9 mouse cellular contexts compared by ENCODE assay signal in genomic region chr8:120548313-120548761, GRCm38 (mm10). TPM values are rescaled to one million over a fixed set of nuclear protein-coding genes. Genes with fewer than 3 reads are reported as not detected.
DNase-seq lines count a peak whose midpoint lies in the region; ATAC-seq and TF ChIP-seq lines count a peak whose summit lies in the region.
"Had no signal": no experiment of that assay in that cellular context is flagged by ENCODE, and none has a peak within 500 bp of the region (broad histone marks: within the 10 kb centered on the region; RNA-seq: fewer than 3 reads in every experiment).

No protein-coding gene starts in this region.

- H3K27me3 ChIP-seq in stomach, postnatal 0 days (ENCODE audit: control insufficient read depth, insufficient read depth, low read length), result no peaks in the 10 kb centered on the region
- H3K27me3 ChIP-seq: limb, embryonic 15.5 days had no signal

- no peak overlapping the region for H3K4me2 ChIP-seq in stomach, postnatal 0 days (replicated peaks; ENCODE audit: low read depth)
- H3K4me2 ChIP-seq: limb, embryonic 15.5 days had no signal

- no peak overlapping the region for H3K9ac ChIP-seq in stomach, postnatal 0 days (ENCODE audit: low read length)
- H3K9ac ChIP-seq: limb, embryonic 15.5 days had no signal

- intact Hi-C loops in left cerebral cortex, postnatal 25 days (cut with DNase I), result loop anchor here (1.0 kb wide), 1 partner anchor 8 kb away; no protein-coding TSS in a partner anchor

- DNase-seq in cerebellum, adult 11 months, result no peak
- DNase-seq in retina, postnatal 1 day, result peak; percentile 63
- no peak for DNase-seq in retina, embryonic 14.5 days (ENCODE audit: low spot score)
- peak; percentile 64 to 77 for DNase-seq in left cerebral cortex, postnatal 25 days (ENCODE audit: low spot score in 2 of 2)
- DNase-seq in stomach, postnatal 0 days (ENCODE audit: low spot score), result no peak
- DNase-seq in spleen, postnatal 14 days (ENCODE audit: low spot score in 2 of 2), result no peak
- no peak for DNase-seq in natural killer cell, adult 2 months (ENCODE audit: low spot score in 2 of 2)

- no peaks in the 10 kb centered on the region for H3K9me3 ChIP-seq in stomach, postnatal 0 days (ENCODE audit: control insufficient read depth, low read length)
- H3K9me3 ChIP-seq: limb, embryonic 15.5 days had no signal

- no peak overlapping the region for H3K4me3 ChIP-seq in stomach, postnatal 0 days (ENCODE audit: low read depth, low read length)
- H3K4me3 ChIP-seq: limb, embryonic 15.5 days had no signal

- ATAC-seq in cerebellum, adult (ENCODE audit: insufficient number of reproducible peaks, low FRiP score, low TSS enrichment), result peak; percentile 28; the same call in 1 of the 2 replicates
- ATAC-seq in stomach, postnatal 0 days (ENCODE audit: low FRiP score, low TSS enrichment), result no peak

- no peaks in the 10 kb centered on the region for H3K36me3 ChIP-seq in stomach, postnatal 0 days (ENCODE audit: control insufficient read depth, insufficient read depth, low read length)
- H3K36me3 ChIP-seq: limb, embryonic 15.5 days had no signal

- WGBS in stomach, postnatal 0 days, result 65% methylated on average over 15 of the region's 16 CpGs

- H3K4me1 ChIP-seq in stomach, postnatal 0 days (replicated peaks; ENCODE audit: control insufficient read depth, insufficient read depth), result 0 out of 2 replicates have a peak, but pooled peaks cover 5% of the 10 kb centered on the region

- H3K27ac ChIP-seq in stomach, postnatal 0 days (replicated peaks), result 0 out of 2 replicates have a peak overlapping the region, but pooled peaks have one; percentile 13
- H3K27ac ChIP-seq: limb, embryonic 15.5 days had no signal

- TF ChIP-seq EP300 in stomach, postnatal 0 days (optimal IDR thresholded peaks at IDR 0.05), result no peak

- TF ChIP-seq CTCF in stomach, postnatal 0 days (IDR thresholded peaks at IDR 0.05; ENCODE audit: low read depth), result no peak

RNA-seq across cellular contexts. Expression of gene Gins2, which starts 40.8 kb away (rescaled TPM):
- 1 to 10 TPM; 1.6 to 1.8 TPM for total RNA-seq in left cerebral cortex, postnatal 25 days (2021)
- 31.0 and 35.5 TPM in 2 replicates for polyA plus RNA-seq in stomach, postnatal 0 days (2015; fragmentation: Nextera tagmentation; extraction: Ambion mirVana)

Comparison
In these comparisons a context has a peak if more than half of its experiments do, and no peak if none do; other contexts are left out.
1. DNase-seq: peak in retina, postnatal 1 day (single experiment) and left cerebral cortex, postnatal 25 days (2 of 2); none in cerebellum, adult 11 months (single experiment), retina, embryonic 14.5 days (single experiment), stomach, postnatal 0 days (single experiment), spleen, postnatal 14 days (0 of 2) and natural killer cell, adult 2 months (0 of 2).